Mouse (Mus musculus): ENCODE measurements around the gene Col11a1. TPM values are rescaled to one million over a fixed set of nuclear protein-coding genes. Genes with fewer than 3 reads are reported as not detected.

The Col11a1 gene
- 4.5 and 7.2 TPM in 2 replicates for polyA plus RNA-seq (2014; fragmentation: Nextera tagmentation; extraction: Ambion mirVana)

GRCm38 (mm10) chr3:114029971-114030635 lies at the start of gene Col11a1:
Col11a1 (plus strand) TSS chr3:114030540.
- Histone ChIP-seq H3K4me2 (ENCODE audit: low read length) (peak within 1 kb of the TSS; percentile 94), H3K9me3 (replicated peaks; ENCODE audit: control insufficient read depth, low read length) (no peaks in the 10 kb centered on the region), H3K4me1 (ENCODE audit: control insufficient read depth, insufficient read depth, low read length) (no peaks in the 10 kb centered on the region), H3K27me3 (replicated peaks; ENCODE audit: control insufficient read depth, insufficient read depth, low read length) (no peaks in the 10 kb centered on the region), H3K36me3 (ENCODE audit: control insufficient read depth, insufficient read depth, low read length) (no peaks in the 10 kb centered on the region), H3K27ac (ENCODE audit: low read depth, low read length) (no peak within 1 kb of the TSS), H3K9ac (ENCODE audit: low read length) (peak within 1 kb of the TSS; percentile 60), H3K4me3 (ENCODE audit: low read depth, low read length) (peak within 1 kb of the TSS; percentile 46)
- DNase-seq (ENCODE audit: low spot score) (peak; percentile 95), ATAC-seq (peak; percentile 99)
- WGBS = 0% methylated on average over 19 of the region's 19 CpGs

GRCm38 (mm10) chr3:113990936-113991335 lies 39.4 kb upstream of the Col11a1 start:
- Histone ChIP-seq H3K4me3 (ENCODE audit: low read depth, low read length) (no peak overlapping the region), H3K4me1 (ENCODE audit: control insufficient read depth, insufficient read depth, low read length) (no peaks in the 10 kb centered on the region), H3K9ac (ENCODE audit: low read length) (no peak overlapping the region), H3K4me2 (ENCODE audit: low read length) (no peak overlapping the region), H3K36me3 (ENCODE audit: control insufficient read depth, insufficient read depth, low read length) (no peaks in the 10 kb centered on the region), H3K27me3 (replicated peaks; ENCODE audit: control insufficient read depth, insufficient read depth, low read length) (no peaks in the 10 kb centered on the region), H3K9me3 (replicated peaks; ENCODE audit: control insufficient read depth, low read length) (no peaks in the 10 kb centered on the region), H3K27ac (ENCODE audit: low read depth, low read length) (no peak overlapping the region)
- ATAC-seq = no peak
- 82% methylated on average over 6 of the region's 6 CpGs for WGBS
- no peak for DNase-seq (ENCODE audit: low spot score)

GRCm38 (mm10) chr3:114030886-114031285 lies 546 bp downstream of the Col11a1 start:
- no peak for ATAC-seq
- peak overlapping the region; percentile 60 for H3K9ac ChIP-seq (ENCODE audit: low read length)
- H3K27me3 ChIP-seq (replicated peaks; ENCODE audit: control insufficient read depth, insufficient read depth, low read length) = no peaks in the 10 kb centered on the region
- peak overlapping the region; percentile 46 for H3K4me3 ChIP-seq (ENCODE audit: low read depth, low read length)
- no peak overlapping the region for H3K27ac ChIP-seq (ENCODE audit: low read depth, low read length)
- no peaks in the 10 kb centered on the region for H3K9me3 ChIP-seq (replicated peaks; ENCODE audit: control insufficient read depth, low read length)
- WGBS = under 1% methylated on average over 9 of the region's 9 CpGs
- H3K4me1 ChIP-seq (ENCODE audit: control insufficient read depth, insufficient read depth, low read length) = no peaks in the 10 kb centered on the region
- no peak for DNase-seq (ENCODE audit: low spot score)
- no peaks in the 10 kb centered on the region for H3K36me3 ChIP-seq (ENCODE audit: control insufficient read depth, insufficient read depth, low read length)
- peak overlapping the region; percentile 94 for H3K4me2 ChIP-seq (ENCODE audit: low read length)

- Histone ChIP-seq H3K4me2 (ENCODE audit: low read length) (peak overlapping the region; percentile 94), H3K4me3 (ENCODE audit: low read depth, low read length) (peak overlapping the region; percentile 46), H3K9ac (ENCODE audit: low read length) (peak overlapping the region; percentile 60), H3K9me3 (replicated peaks; ENCODE audit: control insufficient read depth, low read length) (no peaks in the 10 kb centered on the region), H3K27me3 (replicated peaks; ENCODE audit: control insufficient read depth, insufficient read depth, low read length) (no peaks in the 10 kb centered on the region), H3K36me3 (ENCODE audit: control insufficient read depth, insufficient read depth, low read length) (no peaks in the 10 kb centered on the region), H3K4me1 (ENCODE audit: control insufficient read depth, insufficient read depth, low read length) (no peaks in the 10 kb centered on the region), H3K27ac (ENCODE audit: low read depth, low read length) (no peak overlapping the region)
- WGBS = under 1% methylated on average over 20 of the region's 21 CpGs
- DNase-seq (ENCODE audit: low spot score) (peak; percentile 40), ATAC-seq (peak; percentile 22)
Observed at GRCm38 (mm10) chr3:114031351-114032213, 1.2 kb downstream of the Col11a1 start.

- peak overlapping the region; percentile 60 for H3K9ac ChIP-seq (ENCODE audit: low read length)
- peak; percentile 70 for DNase-seq (ENCODE audit: low spot score)
- no peak overlapping the region for H3K27ac ChIP-seq (ENCODE audit: low read depth, low read length)
- H3K9me3 ChIP-seq (replicated peaks; ENCODE audit: control insufficient read depth, low read length) = no peaks in the 10 kb centered on the region
- no peak for ATAC-seq
- H3K4me1 ChIP-seq (ENCODE audit: control insufficient read depth, insufficient read depth, low read length) = no peaks in the 10 kb centered on the region
- H3K36me3 ChIP-seq (ENCODE audit: control insufficient read depth, insufficient read depth, low read length) = no peaks in the 10 kb centered on the region
- H3K4me2 ChIP-seq (ENCODE audit: low read length) = peak overlapping the region; percentile 94
- H3K27me3 ChIP-seq (replicated peaks; ENCODE audit: control insufficient read depth, insufficient read depth, low read length) = no peaks in the 10 kb centered on the region
- H3K4me3 ChIP-seq (ENCODE audit: low read depth, low read length) = peak overlapping the region; percentile 46
- WGBS = 7% methylated on average over 4 of the region's 4 CpGs
Observed at GRCm38 (mm10) chr3:114032333-114032732, 2.0 kb downstream of the Col11a1 start.

- no peak overlapping the region for H3K27ac ChIP-seq (ENCODE audit: low read depth, low read length)
- H3K36me3 ChIP-seq (ENCODE audit: control insufficient read depth, insufficient read depth, low read length) = no peaks in the 10 kb centered on the region
- no peak overlapping the region for H3K4me2 ChIP-seq (ENCODE audit: low read length)
- H3K27me3 ChIP-seq (replicated peaks; ENCODE audit: control insufficient read depth, insufficient read depth, low read length) = no peaks in the 10 kb centered on the region
- H3K9ac ChIP-seq (ENCODE audit: low read length) = no peak overlapping the region
- H3K9me3 ChIP-seq (replicated peaks; ENCODE audit: control insufficient read depth, low read length) = no peaks in the 10 kb centered on the region
- H3K4me1 ChIP-seq (ENCODE audit: control insufficient read depth, insufficient read depth, low read length) = no peaks in the 10 kb centered on the region
- DNase-seq (ENCODE audit: low spot score) (no peak), ATAC-seq (no peak)
- H3K4me3 ChIP-seq (ENCODE audit: low read depth, low read length) = no peak overlapping the region
Observed at GRCm38 (mm10) chr3:114052406-114052805, 22.1 kb downstream of the Col11a1 start.

GRCm38 (mm10) chr3:114053501-114053900 lies 23.2 kb downstream of the Col11a1 start:
- 85% methylated on average over 3 of the region's 3 CpGs for WGBS
- Histone ChIP-seq H3K9me3 (replicated peaks; ENCODE audit: control insufficient read depth, low read length) (no peaks in the 10 kb centered on the region), H3K27ac (ENCODE audit: low read depth, low read length) (no peak overlapping the region), H3K4me2 (ENCODE audit: low read length) (no peak overlapping the region), H3K4me3 (ENCODE audit: low read depth, low read length) (no peak overlapping the region), H3K9ac (ENCODE audit: low read length) (no peak overlapping the region), H3K27me3 (replicated peaks; ENCODE audit: control insufficient read depth, insufficient read depth, low read length) (no peaks in the 10 kb centered on the region), H3K36me3 (ENCODE audit: control insufficient read depth, insufficient read depth, low read length) (no peaks in the 10 kb centered on the region), H3K4me1 (ENCODE audit: control insufficient read depth, insufficient read depth, low read length) (no peaks in the 10 kb centered on the region)
- DNase-seq (ENCODE audit: low spot score) (no peak), ATAC-seq (no peak)

GRCm38 (mm10) chr3:114065123-114065522 lies 34.8 kb downstream of the Col11a1 start:
- Histone ChIP-seq H3K27me3 (replicated peaks; ENCODE audit: control insufficient read depth, insufficient read depth, low read length) (no peaks in the 10 kb centered on the region), H3K9me3 (replicated peaks; ENCODE audit: control insufficient read depth, low read length) (no peaks in the 10 kb centered on the region), H3K36me3 (ENCODE audit: control insufficient read depth, insufficient read depth, low read length) (peaks cover 5% of the 10 kb centered on the region; the same call in 1 of the 2 replicates), H3K27ac (ENCODE audit: low read depth, low read length) (no peak overlapping the region), H3K4me3 (ENCODE audit: low read depth, low read length) (no peak overlapping the region), H3K4me1 (ENCODE audit: control insufficient read depth, insufficient read depth, low read length) (no peaks in the 10 kb centered on the region), H3K4me2 (ENCODE audit: low read length) (no peak overlapping the region), H3K9ac (ENCODE audit: low read length) (no peak overlapping the region)
- DNase-seq (ENCODE audit: low spot score) (peak; percentile 1), ATAC-seq (no peak)
- 90% methylated on average over 4 of the region's 4 CpGs for WGBS

- ATAC-seq = peak; percentile 48; the same call in 1 of the 2 replicates
- 26% methylated on average over 4 of the region's 4 CpGs for WGBS
Observed at GRCm38 (mm10) chr3:114065587-114065986, 35.2 kb downstream of the Col11a1 start.

More at GRCm38 (mm10) chr3:114065587-114065986, 35.2 kb downstream of the Col11a1 start:
- Histone ChIP-seq H3K4me3 (ENCODE audit: low read depth, low read length) (no peak overlapping the region), H3K4me2 (ENCODE audit: low read length) (no peak overlapping the region), H3K36me3 (ENCODE audit: control insufficient read depth, insufficient read depth, low read length) (peaks cover 5% of the 10 kb centered on the region; the same call in 1 of the 2 replicates), H3K27ac (ENCODE audit: low read depth, low read length) (no peak overlapping the region), H3K27me3 (replicated peaks; ENCODE audit: control insufficient read depth, insufficient read depth, low read length) (no peaks in the 10 kb centered on the region), H3K9ac (ENCODE audit: low read length) (no peak overlapping the region), H3K9me3 (replicated peaks; ENCODE audit: control insufficient read depth, low read length) (no peaks in the 10 kb centered on the region), H3K4me1 (ENCODE audit: control insufficient read depth, insufficient read depth, low read length) (no peaks in the 10 kb centered on the region)
- DNase-seq (ENCODE audit: low spot score) = peak; percentile 27
